Mouse (Mus musculus) cerebellum, adult 2 months (tissue): ENCODE data around the gene Kctd2.

ENCODE experiments used
- CTCF ChIP-seq: fragments of 200-500 bp; IDR thresholded peaks from 2 replicates; pipeline ENCODE4 v1.5.1; 2011; ENCODE audit warnings: low read depth, mild to moderate bottlenecking, control low read depth, low read length, moderate library complexity, borderline replicate concordance; ENCODE audit not compliant: insufficient read depth
- POLR2A ChIP-seq: fragments of 200-500 bp; IDR thresholded peaks from 2 replicates; pipeline ENCODE4 v1.6.1; 2011; ENCODE audit warnings: low read length, control low read depth, borderline replicate concordance; ENCODE audit not compliant: insufficient read depth

- TF ChIP-seq POLR2A (no peak), CTCF (no peak)
These were observed 14.2 kb upstream of the Kctd2 start for GRCm38 (mm10) chr11:115405723-115406122.
